Mouse (Mus musculus): ENCODE measurements around the gene Vmn2r69.

Vmn2r69 gene

GRCm38 (mm10) chr7:85415820-85416219 lies at the start of gene Vmn2r69:
Gene Vmn2r69, minus strand, starts transcription at chr7:85415920.
- no peak for DNase-seq (ENCODE audit: low read depth in 2 of 2, low spot score in 2 of 2)

Data from CD8-positive naive resting alpha-beta T cell, adult 2 months (primary cell).